Mouse (Mus musculus): ENCODE results near the gene Igfbp2. TPM values are rescaled to one million over a fixed set of nuclear protein-coding genes. Genes with fewer than 3 reads are reported as not detected.

Igfbp2 gene
- polyA plus RNA-seq, 2 experiments: 287 to 343 TPM

DNA sequence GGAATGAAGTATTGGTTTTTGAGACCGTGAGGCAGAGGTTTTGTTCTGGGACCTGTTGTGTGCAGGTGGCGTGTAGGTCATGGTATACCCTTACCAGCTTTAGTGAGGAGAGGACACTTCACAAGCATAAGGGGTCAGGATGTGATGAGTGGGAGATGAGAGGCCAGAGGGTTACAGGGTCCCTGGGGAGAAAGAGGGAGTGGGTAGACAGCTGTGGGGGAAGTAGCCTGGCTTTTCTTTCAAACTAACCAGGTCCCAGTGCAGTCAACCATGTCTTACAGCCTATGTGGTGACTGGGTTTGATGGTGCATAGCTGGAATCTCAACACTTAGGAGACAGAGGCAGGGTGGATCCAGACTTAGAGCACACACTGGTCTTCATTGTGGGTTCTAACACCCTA is 6.2 kb downstream of the Igfbp2 start:
- TF ChIP-seq POLR2A (IDR thresholded peaks at IDR 0.05; ENCODE audit: borderline replicate concordance, extremely low read depth, insufficient read depth, insufficient read length): no peak
- Histone ChIP-seq H3K4me3 (replicated peaks; ENCODE audit: low read length) (no peak overlapping the region), H3K9ac (ENCODE audit: low read depth, low read length, severe bottlenecking) (no peak overlapping the region), H3K36me3 (ENCODE audit: control insufficient read depth, insufficient read depth, low read length) (peaks cover 22% of the 10 kb centered on the region; the same call in 1 of the 2 replicates), H3K27ac (replicated peaks; ENCODE audit: low read depth, low read length) (no peak overlapping the region), H3K27me3 (ENCODE audit: control insufficient read depth, insufficient read depth, low read length) (no peaks in the 10 kb centered on the region), H3K4me2 (replicated peaks; ENCODE audit: low read depth, low read length, severe bottlenecking) (no peak overlapping the region), H3K9me3 (ENCODE audit: control insufficient read depth, low read length) (no peaks in the 10 kb centered on the region), H3K4me1 (ENCODE audit: control insufficient read depth, insufficient read depth, low read length) (peaks cover 32% of the 10 kb centered on the region)
- ATAC-seq (ENCODE audit: low FRiP score, low read depth) (no peak), DNase-seq (ENCODE audit: low spot score) (no peak)
- 93% methylated on average over 2 of the region's 2 CpGs for WGBS

DNA sequence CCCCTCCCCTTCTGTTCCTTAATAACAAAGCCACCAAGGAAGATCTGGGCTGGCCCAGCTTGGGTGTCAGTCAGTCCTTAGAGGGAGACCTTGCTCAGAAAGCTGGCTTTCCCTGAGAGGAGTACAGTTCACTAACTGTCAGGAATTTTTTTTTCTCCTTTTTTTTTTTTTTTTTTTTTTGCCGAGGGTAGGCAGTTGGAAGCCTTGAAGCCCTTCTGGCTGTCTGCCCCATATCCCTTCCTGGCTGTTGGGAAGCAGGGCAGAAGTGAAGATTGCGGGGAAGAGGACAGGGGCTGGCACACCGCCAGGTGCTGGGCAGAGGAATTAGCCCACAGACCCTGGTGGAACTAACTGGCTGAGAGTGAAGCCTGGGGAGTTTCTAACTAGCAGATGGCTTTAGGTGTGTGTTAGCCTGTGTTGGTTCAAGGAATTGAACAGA is 8.4 kb downstream of the Igfbp2 start:
- Histone ChIP-seq H3K9me3 (ENCODE audit: control insufficient read depth, low read length) (no peaks in the 10 kb centered on the region), H3K4me3 (replicated peaks; ENCODE audit: low read length) (no peak overlapping the region), H3K4me2 (replicated peaks; ENCODE audit: low read depth, low read length, severe bottlenecking) (no peak overlapping the region), H3K27me3 (ENCODE audit: control insufficient read depth, insufficient read depth, low read length) (no peaks in the 10 kb centered on the region), H3K9ac (ENCODE audit: low read depth, low read length, severe bottlenecking) (no peak overlapping the region), H3K4me1 (ENCODE audit: control insufficient read depth, insufficient read depth, low read length) (peaks cover 12% of the 10 kb centered on the region), H3K36me3 (ENCODE audit: control insufficient read depth, insufficient read depth, low read length) (peaks cover 30% of the 10 kb centered on the region), H3K27ac (replicated peaks; ENCODE audit: low read depth, low read length) (no peak overlapping the region)
- TF ChIP-seq POLR2A (IDR thresholded peaks at IDR 0.05; ENCODE audit: borderline replicate concordance, extremely low read depth, insufficient read depth, insufficient read length): no peak
- DNase-seq (ENCODE audit: low spot score) (no peak), ATAC-seq (ENCODE audit: low FRiP score, low read depth) (no peak)
- WGBS: 44% methylated on average over 3 of the region's 3 CpGs

GRCm38 (mm10) chr1:72833563-72833962 is 9.3 kb downstream of the Igfbp2 start:
- Histone ChIP-seq H3K4me3 (replicated peaks; ENCODE audit: low read length) (no peak overlapping the region), H3K27ac (replicated peaks; ENCODE audit: low read depth, low read length) (no peak overlapping the region), H3K9ac (ENCODE audit: low read depth, low read length, severe bottlenecking) (no peak overlapping the region), H3K9me3 (ENCODE audit: control insufficient read depth, low read length) (no peaks in the 10 kb centered on the region), H3K36me3 (ENCODE audit: control insufficient read depth, insufficient read depth, low read length) (peaks cover 26% of the 10 kb centered on the region), H3K27me3 (ENCODE audit: control insufficient read depth, insufficient read depth, low read length) (no peaks in the 10 kb centered on the region), H3K4me1 (ENCODE audit: control insufficient read depth, insufficient read depth, low read length) (peaks cover 6% of the 10 kb centered on the region), H3K4me2 (replicated peaks; ENCODE audit: low read depth, low read length, severe bottlenecking) (no peak overlapping the region)
- DNase-seq (ENCODE audit: low spot score): no peak
- no peak for TF ChIP-seq POLR2A (IDR thresholded peaks at IDR 0.05; ENCODE audit: borderline replicate concordance, extremely low read depth, insufficient read depth, insufficient read length)
- no peak for ATAC-seq (ENCODE audit: low FRiP score, low read depth)
- WGBS: 87% methylated on average over 4 of the region's 4 CpGs

DNA sequence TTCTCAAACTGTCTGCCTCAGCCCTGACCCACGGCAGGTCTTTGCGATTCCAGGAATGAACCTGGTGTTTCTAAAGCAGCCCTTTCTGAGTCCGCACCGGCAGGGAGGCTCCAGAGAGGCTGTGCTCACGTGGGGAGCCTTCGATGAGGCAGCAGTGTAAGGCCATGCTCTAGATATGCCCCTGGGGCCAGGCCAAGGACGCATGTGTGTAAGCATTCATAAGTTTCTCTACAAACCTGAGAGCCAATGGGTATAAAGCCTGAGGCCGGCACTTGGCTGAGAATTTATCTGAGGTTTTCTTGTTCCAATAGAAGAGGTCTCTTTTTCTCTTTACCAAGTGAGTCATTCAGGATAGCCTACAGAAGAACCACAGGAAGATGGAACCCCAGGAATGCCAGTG is 15.1 kb downstream of the Igfbp2 start:
- 75% methylated on average over 8 of the region's 8 CpGs for WGBS
- Histone ChIP-seq H3K4me2 (replicated peaks; ENCODE audit: low read depth, low read length, severe bottlenecking) (no peak overlapping the region), H3K9ac (ENCODE audit: low read depth, low read length, severe bottlenecking) (no peak overlapping the region), H3K36me3 (ENCODE audit: control insufficient read depth, insufficient read depth, low read length) (peaks cover 20% of the 10 kb centered on the region), H3K4me1 (ENCODE audit: control insufficient read depth, insufficient read depth, low read length) (no peaks in the 10 kb centered on the region), H3K27ac (replicated peaks; ENCODE audit: low read depth, low read length) (no peak overlapping the region), H3K4me3 (replicated peaks; ENCODE audit: low read length) (no peak overlapping the region), H3K27me3 (ENCODE audit: control insufficient read depth, insufficient read depth, low read length) (no peaks in the 10 kb centered on the region), H3K9me3 (ENCODE audit: control insufficient read depth, low read length) (no peaks in the 10 kb centered on the region)
- ATAC-seq (ENCODE audit: low FRiP score, low read depth): no peak
- DNase-seq (ENCODE audit: low spot score): no peak
- TF ChIP-seq POLR2A (IDR thresholded peaks at IDR 0.05; ENCODE audit: borderline replicate concordance, extremely low read depth, insufficient read depth, insufficient read length): no peak

- H3K36me3 ChIP-seq (ENCODE audit: control insufficient read depth, insufficient read depth, low read length): peaks cover 22% of the 10 kb centered on the region
- WGBS: 89% methylated on average over 7 of the region's 7 CpGs
These were observed 15.5 kb downstream of the Igfbp2 start for GRCm38 (mm10) chr1:72839791-72840190.

More at GRCm38 (mm10) chr1:72839791-72840190, 15.5 kb downstream of the Igfbp2 start:
- H3K4me1 ChIP-seq (ENCODE audit: control insufficient read depth, insufficient read depth, low read length): no peaks in the 10 kb centered on the region
- no peak for TF ChIP-seq POLR2A (IDR thresholded peaks at IDR 0.05; ENCODE audit: borderline replicate concordance, extremely low read depth, insufficient read depth, insufficient read length)
- no peaks in the 10 kb centered on the region for H3K27me3 ChIP-seq (ENCODE audit: control insufficient read depth, insufficient read depth, low read length)
- DNase-seq (ENCODE audit: low spot score) (no peak), ATAC-seq (ENCODE audit: low FRiP score, low read depth) (no peak)
- no peak overlapping the region for H3K4me3 ChIP-seq (replicated peaks; ENCODE audit: low read length)
- no peak overlapping the region for H3K4me2 ChIP-seq (replicated peaks; ENCODE audit: low read depth, low read length, severe bottlenecking)
- no peak overlapping the region for H3K27ac ChIP-seq (replicated peaks; ENCODE audit: low read depth, low read length)
- H3K9ac ChIP-seq (ENCODE audit: low read depth, low read length, severe bottlenecking): no peak overlapping the region
- no peaks in the 10 kb centered on the region for H3K9me3 ChIP-seq (ENCODE audit: control insufficient read depth, low read length)
